Mouse (Mus musculus) urinary bladder, postnatal 14 days (tissue): Measurements from ENCODE around the gene Grk6.
A peak's percentile ranks its signal among the peaks of the same experiment; 100 is the strongest.

Experiments
- DNase-seq: peaks from one replicate; pipeline ENCODE4 v3.0.0; 2021; ENCODE audit warnings: low spot score

Grk6 gene

DNA sequence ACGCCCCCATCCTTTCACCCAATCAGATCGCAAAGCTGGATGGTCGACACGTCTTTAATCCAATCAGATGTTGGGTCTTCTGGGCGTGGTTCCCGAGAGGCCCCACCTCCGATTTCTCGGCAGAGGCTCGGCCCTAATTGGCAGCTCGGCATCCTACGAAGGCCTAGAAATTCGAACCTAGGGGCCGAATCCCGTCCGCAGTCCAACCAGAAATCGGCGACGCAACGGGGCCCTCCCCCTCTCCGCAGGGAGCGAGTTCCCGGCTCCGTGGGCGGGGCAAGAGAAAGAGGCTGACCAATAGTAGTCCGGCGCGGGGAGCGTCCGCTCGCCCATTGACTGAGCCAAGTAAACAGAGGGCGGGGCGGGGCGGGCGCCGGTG, at the start of gene Grk6:
Gene Grk6, plus strand, starts transcription at position 136 of the 379 bp plus-strand sequence.
- DNase-seq: peak; percentile 99

DNA sequence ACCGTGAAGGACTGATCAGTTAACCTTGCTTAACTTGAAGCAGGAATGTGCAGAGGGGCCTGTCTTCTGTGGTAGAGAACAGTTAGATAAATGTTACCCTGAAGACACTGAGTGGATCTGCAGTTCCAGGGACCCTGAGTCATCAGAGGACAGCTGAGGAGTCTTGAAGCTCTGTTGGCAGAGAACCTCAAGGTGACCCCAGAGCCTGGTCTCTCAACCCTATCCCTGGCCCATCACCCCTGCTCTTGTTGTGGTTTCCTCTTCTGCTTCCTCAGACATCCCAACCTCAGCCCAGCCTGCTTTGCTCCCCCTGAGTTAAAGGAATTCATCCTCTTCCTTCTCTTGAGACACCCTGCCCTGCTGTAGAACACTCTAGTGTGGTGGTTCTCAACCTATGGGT, 46.8 kb upstream of the Grk6 start, which contains the start of gene Slc34a1:
Gene Slc34a1, plus strand, starts transcription at position 100 of the 400 bp plus-strand sequence.
- DNase-seq: no peak

DNA sequence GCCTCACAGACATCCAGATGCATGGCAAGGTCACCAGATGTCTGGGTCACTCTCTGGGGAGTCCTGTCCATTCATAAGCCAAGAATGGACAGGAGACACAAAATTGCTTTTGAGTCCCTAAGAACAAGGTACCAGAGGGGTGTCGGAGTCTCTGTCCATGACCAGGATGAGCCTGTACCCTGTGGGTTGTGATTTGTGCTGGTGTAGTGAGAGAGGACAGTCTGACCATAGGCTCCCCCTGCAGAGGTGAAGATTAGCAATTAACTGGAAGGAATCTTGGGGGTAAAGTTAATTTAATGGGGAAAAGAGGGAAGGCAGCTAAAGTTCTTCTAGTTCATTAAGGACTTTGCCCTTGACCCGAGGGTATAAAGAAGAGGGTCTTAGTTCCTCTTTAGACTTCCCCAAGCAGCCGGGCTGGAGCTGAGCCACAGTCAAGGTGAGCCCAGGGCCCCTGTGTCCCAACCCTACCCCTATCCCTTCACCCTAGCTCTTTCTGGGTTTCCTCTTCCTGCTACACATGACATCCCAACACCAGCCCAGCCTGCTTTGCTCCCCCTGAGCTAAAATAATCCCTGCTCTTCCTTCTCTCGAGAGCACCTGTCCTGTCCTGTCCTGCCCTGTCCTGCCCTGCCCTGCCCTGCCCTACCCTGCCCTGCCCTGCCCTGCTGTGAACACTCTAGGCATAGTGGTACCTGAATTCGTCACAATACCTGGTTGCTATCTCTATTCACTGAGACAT, 45.4 kb upstream of the Grk6 start:
- DNase-seq: peak; percentile 23

GRCm38 (mm10) chr13:55400039-55400346, 44.9 kb upstream of the Grk6 start:
- DNase-seq: no peak

- DNase-seq: no peak
These were observed 41.6 kb upstream of the Grk6 start for GRCm38 (mm10) chr13:55403266-55403665.

DNA sequence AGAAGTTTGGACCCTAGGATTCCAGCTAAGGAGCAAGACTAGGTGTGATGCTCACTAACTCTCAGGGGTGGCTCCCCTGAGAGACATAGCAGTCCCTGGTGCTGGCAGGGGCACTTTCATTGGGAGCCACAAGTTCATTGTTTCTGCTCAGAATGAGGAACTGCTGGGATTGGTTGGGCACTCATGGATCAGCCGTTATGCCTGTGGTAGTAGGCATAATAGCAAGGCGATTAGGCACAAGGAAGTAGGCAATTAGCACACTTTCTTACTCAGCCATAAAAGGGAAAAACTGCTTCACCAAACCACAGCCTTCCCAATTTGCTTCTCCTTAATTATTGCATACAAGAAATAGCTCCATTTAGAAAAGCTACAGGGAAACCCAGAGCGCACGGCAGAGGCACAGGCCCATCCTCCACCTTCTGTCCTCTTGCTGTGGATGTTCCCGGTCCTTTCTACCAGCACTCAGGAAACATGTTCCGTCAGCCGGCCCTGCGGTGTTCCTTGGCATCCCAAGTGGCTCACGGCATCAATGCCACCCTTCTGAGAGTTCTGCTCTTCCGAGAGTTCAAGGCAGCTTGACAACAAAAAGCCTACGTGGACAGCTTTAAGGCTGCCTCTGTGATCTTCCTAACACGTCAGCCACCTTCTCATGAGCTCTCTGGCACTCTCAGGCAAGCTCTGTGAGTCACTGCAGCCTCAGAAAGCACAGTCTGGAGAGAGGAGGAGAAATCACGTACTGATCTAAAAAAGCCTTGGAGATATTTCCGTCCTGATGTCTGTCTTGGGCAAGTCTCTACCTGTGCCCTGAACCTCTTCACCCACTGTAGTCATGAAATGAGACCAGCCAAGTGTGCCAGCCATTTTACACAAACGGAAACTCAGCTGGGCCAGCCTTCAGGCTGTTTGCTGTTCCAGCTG, 40.7 kb upstream of the Grk6 start:
- peak; percentile 54 for DNase-seq

GRCm38 (mm10) chr13:55404853-55405782, 39.8 kb upstream of the Grk6 start:
- DNase-seq: peak; percentile 74

- DNase-seq: no peak
These were observed 39.0 kb upstream of the Grk6 start for GRCm38 (mm10) chr13:55405783-55406390.

- DNase-seq: no peak
These were observed 37.5 kb upstream of the Grk6 start for GRCm38 (mm10) chr13:55407341-55407740.

GRCm38 (mm10) chr13:55408546-55409120, 36.2 kb upstream of the Grk6 start:
- no peak for DNase-seq

- DNase-seq: no peak
These were observed 33.0 kb upstream of the Grk6 start for GRCm38 (mm10) chr13:55411826-55412225.

DNA sequence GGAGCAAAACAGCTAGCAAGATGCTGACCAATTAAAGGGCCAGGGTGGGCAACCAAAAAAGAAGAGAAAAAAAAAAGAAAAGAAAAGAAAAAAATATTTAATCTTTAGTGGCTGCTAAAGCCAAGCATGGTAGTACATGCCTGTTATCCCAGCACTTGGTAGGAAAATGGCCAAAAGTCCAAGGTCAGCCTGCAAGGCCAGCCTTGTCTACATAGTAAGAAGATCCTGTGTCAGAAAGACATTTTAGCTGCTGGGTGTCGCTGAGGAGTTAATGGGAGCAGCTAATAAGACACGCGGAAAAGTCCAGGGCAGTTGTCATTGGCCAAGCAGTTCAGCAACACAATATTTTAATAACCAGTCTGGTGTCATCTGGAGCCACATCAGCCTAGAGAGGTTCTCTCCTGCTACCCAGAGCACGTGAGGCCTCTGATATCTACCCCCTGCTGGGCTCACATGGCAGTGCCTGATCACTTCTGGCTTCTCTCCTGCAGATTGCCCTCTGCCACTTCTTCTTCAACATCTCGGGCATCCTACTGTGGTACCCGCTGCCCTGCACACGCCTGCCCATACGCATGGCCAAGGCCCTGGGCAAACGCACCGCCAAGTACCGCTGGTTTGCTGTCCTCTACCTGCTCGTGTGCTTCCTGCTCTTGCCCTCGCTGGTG, 32.1 kb upstream of the Grk6 start:
- DNase-seq: no peak

GRCm38 (mm10) chr13:55413333-55413732, 31.5 kb upstream of the Grk6 start:
- DNase-seq: no peak

- peak; percentile 47 for DNase-seq
These were observed 30.0 kb upstream of the Grk6 start, which contains the start of gene Pfn3 for GRCm38 (mm10) chr13:55414743-55415380. Gene Pfn3 (minus strand): TSS chr13:55415232.

- peak; percentile 92 for DNase-seq
These were observed 26.9 kb upstream of the Grk6 start for GRCm38 (mm10) chr13:55418004-55418403.

GRCm38 (mm10) chr13:55419142-55419541, 25.7 kb upstream of the Grk6 start:
- DNase-seq: no peak

DNA sequence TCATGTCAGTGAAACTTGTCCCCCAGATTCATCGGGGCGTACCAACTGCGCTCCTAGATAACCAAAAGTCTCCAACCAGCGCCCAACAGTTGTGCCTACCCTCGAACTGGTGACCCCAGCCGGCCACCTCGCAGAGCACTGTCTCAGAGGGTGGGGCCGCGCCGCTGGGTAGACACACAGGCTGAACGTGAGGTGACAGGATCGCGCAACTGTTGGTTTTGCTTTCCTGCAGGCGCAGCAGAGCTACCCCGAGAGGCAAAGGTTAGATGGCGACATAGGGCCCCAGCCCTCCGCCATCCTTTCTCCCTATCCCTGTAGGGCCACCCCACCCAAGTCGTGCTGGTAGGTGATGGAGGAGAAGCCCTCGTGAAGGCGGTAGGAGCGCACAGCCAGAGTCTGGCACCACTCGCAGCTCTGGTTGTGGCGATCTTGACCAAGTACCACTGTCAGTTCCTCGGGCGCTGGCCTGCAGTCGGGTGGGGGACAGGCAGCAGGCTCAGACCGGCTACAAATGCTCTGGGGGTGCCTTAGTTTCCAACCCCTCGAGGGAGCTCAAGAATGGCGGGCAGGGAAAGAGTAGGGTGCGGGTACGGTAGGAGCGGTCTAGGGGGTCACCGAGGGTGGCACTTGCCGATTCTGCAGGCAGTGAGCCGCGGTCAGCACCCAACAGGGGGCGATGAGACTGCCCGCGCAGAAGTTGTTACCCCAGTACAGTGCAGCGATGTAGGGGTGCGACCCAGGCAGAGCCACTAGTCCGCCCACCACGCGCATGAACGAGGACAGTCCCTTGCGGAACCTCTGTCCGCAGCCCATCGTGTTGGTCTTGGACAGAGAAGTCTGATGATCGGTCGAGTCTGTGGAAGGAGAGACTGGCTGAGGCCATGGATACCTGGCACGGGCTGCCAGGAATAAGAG, 24.6 kb upstream of the Grk6 start:
- no peak for DNase-seq

DNA sequence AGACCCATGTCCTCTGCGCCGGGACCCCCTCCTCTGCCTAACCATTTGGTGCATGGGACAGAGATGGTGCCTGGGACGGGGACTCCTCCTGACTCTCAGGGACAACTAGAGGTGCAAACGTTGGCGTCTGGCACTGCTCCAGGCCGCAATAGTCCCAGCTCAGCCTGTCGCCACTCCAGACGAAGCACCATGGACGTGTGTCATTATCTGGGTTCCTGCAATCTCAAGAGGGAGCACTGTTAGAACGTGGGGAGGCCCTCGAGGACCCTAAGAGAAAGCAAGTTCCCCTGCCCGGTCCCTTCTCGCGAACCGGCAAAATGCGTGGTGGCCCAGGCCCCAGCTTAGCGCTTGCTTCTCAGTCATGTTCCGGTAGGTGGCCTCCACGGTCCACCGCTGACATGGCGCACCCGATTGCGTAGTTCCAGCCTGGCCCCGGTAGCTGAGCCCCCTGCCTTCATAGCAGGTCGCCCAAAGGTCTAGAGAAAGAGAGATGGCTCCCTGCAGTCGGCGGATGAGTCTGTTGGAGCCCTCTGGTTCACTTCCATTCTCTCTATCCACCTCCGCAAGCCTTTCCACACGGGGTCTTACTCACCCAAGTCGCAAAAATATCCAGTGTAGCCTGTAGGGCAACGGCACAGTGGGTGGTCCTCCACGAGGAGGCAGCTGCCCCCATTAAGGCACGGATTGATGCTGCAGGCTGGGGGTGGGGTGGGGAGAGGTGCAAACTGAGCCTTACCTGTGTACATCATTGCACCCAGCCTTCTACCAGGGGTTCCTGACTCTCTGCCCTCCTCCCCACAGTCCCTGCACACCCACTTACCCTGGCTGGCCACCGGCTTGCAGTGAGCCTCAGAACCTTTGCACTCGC, 23.7 kb upstream of the Grk6 start:
- DNase-seq: peak; percentile 51
